Mouse (Mus musculus) testis, postnatal 14 days (tissue): ENCODE results near the gene Olfr525.

Experiments used
- DNase-seq: peaks from one replicate; pipeline ENCODE4 v3.0.0; 2021; ENCODE audit warnings: low spot score

Gene Olfr525

DNA sequence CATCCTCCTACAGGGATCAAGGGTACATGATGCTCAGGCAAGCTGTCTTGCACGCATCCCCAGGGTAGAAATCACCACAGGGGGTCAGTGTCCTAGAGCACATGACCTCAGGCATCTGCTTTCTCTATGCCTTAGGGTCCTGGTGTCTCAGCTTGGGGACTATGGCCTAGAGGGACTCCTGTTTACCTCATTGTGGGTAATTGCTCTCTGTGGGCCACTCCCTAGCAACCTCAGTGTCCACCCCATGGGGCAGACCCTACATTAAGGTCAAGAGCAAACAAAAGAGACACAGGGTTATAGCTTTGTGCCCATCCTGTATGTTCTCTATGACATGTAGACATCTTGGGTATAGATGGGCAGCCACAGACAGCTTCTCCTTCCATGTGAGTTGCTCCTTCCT lies at the start of gene Olfr525:
Olfr525 (plus strand) TSS at position 301 of the 400 bp plus-strand sequence.
- no peak for DNase-seq

DNA sequence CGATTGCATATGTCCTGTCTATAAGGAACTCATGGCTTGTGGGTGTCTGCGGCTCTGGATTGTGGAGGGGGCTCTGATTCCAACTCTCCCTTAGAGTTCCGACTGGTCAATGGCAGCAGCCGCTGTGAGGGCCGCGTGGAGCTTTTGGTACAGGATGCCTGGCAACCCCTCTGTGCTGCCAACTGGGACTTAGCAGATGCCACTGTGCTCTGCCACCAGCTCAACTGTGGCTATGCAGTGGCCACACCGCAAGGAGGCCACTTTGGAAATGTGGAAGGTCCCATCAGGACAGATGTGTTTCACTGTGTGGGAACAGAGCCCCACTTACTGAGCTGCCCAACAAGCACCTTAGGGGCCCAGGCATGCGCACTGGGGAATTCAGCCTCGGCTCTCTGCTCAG lies 24.9 kb upstream of the Olfr525 start:
- DNase-seq: no peak

- DNase-seq: no peak
Measured at GRCm38 (mm10) chr7:140296876-140297275, 23.8 kb upstream of the Olfr525 start.

GRCm38 (mm10) chr7:140299416-140299815 lies 21.2 kb upstream of the Olfr525 start:
- DNase-seq: no peak

DNA sequence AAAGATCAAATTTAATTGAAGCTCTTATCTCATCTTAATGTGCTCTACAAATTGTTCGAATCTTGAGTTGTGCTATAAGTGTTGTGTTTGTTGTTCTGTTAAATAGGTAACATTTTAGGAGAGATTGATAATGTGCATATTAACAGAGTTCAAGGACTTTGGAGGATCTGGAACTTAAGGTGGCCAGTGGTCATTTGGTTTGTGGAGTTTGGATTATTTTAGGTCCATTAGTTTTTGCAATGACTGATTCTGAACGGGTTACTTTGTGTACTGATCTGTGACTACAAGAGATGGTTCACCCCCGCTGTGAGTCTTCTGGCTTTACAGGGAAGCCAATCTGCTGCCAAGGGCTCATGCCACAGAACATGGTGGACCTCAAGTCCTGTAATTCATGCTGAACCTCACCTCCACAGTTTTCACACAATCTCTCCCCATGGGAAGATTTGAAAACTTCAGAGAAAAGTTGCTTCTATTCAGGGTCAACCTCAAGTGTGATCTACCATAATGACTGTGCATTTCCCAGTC lies 735 bp upstream of the Olfr525 start:
- no peak for DNase-seq

DNA sequence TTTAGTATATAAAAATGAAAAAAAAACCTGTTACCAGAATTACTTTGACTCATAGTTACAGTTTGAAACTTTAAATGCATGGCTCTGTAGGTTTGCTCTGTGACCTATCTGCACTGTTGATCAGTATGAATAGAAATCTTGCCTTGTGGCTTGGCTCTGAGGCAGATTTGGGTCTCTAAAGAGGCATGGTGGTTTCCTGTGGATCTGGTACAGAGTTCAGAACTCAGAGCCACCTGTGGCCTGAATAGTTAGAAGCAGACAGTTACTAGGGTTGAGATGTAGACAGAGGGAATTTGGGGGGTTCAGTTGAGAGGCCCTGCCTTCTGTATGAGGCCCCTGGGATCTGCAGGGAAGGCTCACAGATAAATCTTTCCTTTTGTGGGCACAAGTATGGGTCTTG lies 477 bp downstream of the Olfr525 start:
- no peak for DNase-seq

GRCm38 (mm10) chr7:140329766-140330304 lies 9.2 kb downstream of the Olfr525 start:
- no peak for DNase-seq

DNA sequence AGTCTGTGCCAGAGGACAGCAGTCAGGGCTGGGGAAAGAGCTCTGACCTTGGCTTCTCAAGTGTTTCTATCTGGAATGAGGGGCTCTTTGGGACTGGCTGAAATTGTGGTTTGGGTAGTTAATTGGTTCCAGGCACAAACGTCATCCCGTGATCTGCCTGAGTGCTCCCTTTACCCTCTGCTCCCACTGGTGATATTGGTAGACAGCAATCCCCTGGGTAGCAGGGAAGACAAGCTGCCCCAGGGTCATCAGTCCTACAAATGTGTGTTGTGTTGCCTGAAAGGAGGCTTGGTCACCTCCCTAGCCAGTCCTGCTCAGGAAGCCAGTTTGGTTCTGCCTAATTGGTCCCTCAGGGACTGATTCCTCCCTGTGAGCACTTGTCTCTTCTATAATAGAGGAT lies 13.1 kb downstream of the Olfr525 start, which contains the start of gene Olfr527:
Olfr527 (plus strand) TSS at position 301 of the 400 bp plus-strand sequence.
- DNase-seq: no peak

DNA sequence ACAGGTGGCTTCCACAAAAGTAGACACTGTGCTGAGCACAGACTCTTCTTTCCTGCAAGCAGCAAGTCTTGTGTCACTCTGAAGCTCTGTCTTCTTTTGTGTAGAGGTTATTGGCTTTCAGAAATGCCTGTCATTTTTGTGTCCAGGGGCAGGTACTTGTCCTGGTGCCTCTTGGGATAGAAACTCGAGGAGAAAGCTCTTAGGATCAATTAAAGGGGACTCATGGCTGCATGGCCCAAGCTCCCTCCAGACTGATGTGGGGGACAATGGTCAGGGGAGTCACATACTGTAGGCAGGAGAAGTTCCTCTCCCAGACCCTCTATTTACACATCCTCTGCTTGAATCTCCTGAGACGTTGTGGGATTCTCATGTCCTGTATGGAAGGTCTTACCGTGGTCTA lies 40.9 kb downstream of the Olfr525 start, which contains the start of gene Olfr60:
Olfr60 (minus strand) TSS at position 101 of the 400 bp plus-strand sequence.
- no peak for DNase-seq

DNA sequence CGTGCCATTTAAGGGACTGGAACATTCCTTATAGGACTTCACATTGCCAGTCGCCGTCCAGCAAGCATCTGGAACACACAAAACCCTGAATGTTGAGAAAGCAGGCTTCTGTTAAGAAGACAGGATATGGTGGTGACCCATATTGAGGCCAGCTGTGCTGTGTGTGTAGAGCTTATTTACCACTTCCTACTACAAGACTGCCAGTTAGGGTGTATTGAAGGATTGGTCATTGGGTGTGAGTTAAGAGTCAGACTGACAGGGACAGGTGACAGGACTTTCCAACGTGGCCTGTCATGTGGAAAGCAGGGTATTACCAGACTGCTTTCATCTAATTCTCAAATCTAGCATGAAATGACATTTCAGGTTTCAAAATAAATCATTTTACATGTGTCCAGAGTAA lies 53.6 kb downstream of the Olfr525 start:
- no peak for DNase-seq

- no peak for DNase-seq
Measured at GRCm38 (mm10) chr7:140376231-140376630, 55.6 kb downstream of the Olfr525 start, which contains the start of gene Olfr530. Gene Olfr530, minus strand, starts transcription at chr7:140376331.

DNA sequence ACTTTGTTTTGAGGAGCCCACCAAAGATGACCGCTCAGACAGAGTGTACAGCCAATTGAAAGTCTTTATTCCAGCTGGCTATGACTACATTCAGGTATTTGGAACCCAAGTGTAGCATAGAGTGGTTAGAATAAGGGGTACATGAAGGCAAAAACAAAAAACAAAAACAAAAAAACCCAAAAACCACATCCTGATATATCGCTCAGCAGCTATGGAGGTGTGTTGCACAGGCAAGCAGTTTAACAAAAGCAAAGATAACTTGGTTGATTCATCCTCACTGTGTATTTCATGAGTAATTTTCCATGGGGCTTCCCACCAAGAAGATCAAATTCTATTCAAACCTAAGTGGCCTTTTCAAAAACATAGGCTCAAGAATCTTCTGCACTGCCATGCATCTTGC lies 56.3 kb downstream of the Olfr525 start:
- DNase-seq: no peak
